Mouse (Mus musculus) heart, adult 11 months (tissue): ENCODE measurements around the gene Sobp.

Experiments used
- DNase-seq: peaks from one replicate; pipeline ENCODE4 v3.0.0; 2022

Sobp gene

GRCm38 (mm10) chr10:43027006-43027405, 147.3 kb downstream of the Sobp start:
- no peak for DNase-seq

DNA sequence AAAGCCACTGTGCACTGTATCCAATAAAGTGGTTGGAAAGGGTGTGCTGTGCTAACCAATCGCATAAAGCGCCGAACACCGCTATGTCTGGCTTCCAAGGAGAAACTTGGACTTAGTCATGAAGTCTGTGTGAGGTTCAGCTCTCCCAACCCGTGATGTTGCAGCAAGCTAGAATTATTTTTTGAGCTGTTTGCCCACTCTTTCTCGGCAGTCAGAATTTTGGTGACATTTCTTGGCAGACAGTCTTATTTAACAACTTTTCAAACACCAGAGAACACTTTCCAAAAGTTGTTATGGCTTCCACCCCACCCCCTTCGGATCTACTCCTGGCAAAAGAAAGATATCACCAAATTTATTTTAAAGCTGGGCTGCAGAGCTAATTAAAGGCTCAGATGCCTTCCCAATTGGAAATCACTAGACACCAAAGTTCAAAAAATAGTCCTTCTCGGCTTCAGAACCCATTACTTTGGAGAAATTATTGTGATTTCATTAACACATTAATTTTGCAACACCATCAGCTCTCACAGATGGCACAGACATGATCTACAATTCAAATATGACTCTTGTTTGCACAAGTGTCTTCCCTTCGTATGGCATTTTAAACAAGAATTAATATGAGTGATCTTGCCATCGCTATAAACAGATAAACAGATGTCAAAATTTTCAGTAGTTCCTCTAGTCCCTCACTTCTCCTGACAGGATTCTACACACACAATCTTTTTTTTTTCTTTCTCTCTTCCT, 150.7 kb downstream of the Sobp start:
- DNase-seq = no peak

DNA sequence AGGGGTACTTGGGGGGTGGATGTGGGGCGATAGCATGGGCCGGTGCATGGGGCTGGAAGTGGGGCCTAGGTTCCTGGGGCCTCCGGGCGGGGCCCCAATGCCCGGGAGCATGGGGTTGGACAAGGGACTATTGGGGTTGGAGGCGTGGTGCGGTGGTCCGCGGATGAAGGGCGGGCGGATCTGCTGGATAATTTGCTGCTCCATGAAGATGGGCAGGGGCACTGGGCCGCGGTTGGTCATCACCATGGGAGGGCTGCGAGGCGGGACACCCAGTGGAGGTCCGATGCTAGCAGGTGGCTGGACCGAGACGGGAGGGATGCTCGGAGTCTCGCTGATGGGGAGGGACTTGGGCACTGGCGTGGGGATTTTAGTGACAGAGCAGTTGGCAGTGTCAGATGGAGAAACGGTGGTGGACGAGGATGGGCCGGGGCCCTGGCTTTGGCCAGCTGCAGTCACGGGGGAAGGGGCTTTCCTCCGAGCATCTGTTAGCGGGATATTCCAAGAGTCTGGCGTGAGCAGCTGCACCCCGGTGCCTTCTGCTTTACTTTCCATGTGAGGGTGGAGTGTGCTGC, 152.1 kb downstream of the Sobp start:
- no peak for DNase-seq

- DNase-seq = peak; percentile 95
Measured at GRCm38 (mm10) chr10:43021512-43022116, 152.7 kb downstream of the Sobp start.

GRCm38 (mm10) chr10:43021017-43021416, 153.3 kb downstream of the Sobp start:
- DNase-seq = no peak

DNA sequence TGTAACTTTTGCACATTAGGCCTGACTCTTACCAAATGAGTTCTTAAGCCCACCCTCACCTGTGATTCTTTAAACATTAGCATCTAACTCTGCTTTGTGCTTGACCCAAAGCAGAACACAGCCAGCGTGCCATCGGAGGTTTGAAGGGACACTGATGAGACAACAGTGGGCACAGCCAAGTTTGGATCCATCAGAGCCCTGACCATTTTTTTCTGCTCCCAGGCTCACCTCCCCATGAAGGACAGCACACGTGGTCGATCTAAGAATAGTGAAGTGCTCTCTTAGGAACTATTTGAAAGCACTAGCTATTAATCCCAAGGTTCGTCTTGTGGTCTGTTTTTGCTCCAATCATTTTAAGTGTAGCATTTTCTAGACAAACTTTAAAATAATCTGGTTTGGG, 159.5 kb downstream of the Sobp start:
- DNase-seq = peak; percentile 94

GRCm38 (mm10) chr10:43014358-43014757, 160.0 kb downstream of the Sobp start:
- no peak for DNase-seq

DNA sequence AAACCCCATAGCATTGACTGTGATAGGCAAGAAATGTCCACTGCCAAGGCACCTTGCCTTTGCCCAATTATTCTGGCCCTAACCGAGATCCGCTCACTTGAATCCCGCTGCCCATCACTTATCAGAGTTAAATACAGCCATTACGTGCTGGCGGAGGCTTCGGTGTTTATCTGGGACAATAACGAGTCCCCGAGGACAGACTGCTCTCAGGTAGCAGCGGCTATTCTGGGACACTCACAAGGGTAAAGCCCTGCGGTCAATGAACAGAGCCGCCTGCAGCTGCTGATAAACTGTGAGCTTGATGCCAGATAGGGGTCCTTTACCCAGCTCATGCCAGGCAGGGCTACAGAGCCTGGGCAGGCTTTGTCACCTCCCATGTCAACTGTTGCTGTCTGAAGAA, 166.2 kb downstream of the Sobp start:
- DNase-seq = peak; percentile 96

DNA sequence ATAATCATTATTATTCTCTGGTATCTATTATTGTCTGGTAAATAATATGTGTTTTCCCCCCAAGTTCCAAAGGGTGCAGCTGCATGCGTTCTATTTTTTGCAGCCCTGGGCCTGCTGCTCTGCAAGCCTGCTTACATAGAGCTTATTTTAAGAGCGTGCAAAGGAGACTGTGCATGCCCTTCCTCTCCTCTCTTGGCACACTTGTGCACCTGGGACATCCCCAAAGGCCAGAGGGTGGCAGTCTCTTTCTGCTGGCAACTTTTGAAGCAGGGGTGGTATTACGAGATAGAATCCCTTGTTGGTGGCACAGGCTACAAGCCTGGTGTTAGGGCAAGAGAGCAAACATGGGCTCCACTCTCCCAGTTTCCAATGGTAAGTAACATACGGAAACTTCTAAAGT, 167.8 kb downstream of the Sobp start:
- DNase-seq = peak; percentile 97

DNA sequence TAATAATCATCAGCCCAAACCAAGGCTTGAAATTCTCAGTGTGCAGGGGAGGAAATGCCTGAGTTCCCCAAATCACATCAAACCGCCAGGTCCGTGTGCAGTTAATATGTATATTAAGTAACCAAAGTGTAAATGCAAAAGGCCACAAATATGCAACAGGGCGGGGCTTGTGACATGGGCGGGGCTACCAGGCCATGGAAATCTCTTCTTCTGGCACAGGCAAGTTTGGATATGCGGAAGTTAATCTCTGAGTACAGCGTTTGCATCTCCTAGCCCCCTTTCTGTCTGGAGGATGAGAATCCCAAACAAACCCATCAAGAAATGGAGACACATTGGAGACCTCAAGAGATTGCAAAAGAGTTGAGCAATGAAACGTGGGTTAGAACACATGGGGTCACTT, 168.7 kb downstream of the Sobp start:
- DNase-seq = peak; percentile 91

GRCm38 (mm10) chr10:43005031-43005430, 169.3 kb downstream of the Sobp start:
- DNase-seq = peak; percentile 90

- peak; percentile 84 for DNase-seq
Measured at GRCm38 (mm10) chr10:43004174-43004734, 170.1 kb downstream of the Sobp start.

DNA sequence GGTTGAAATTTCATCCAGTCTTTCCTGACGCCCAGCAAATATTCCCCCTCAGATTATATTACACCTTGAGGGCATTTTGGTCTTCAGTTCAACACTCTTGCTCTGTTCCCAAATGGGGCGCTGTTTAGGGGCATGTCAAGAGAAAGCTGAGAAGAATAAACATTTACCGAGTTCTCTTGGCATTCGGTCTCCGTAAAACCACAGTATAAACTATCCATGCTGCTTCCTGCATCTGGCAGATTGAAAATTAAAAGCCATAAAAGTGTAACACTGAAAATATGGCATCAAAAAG, 170.9 kb downstream of the Sobp start:
- no peak for DNase-seq

GRCm38 (mm10) chr10:43002721-43003465, 171.4 kb downstream of the Sobp start:
- peak; percentile 89 for DNase-seq

DNA sequence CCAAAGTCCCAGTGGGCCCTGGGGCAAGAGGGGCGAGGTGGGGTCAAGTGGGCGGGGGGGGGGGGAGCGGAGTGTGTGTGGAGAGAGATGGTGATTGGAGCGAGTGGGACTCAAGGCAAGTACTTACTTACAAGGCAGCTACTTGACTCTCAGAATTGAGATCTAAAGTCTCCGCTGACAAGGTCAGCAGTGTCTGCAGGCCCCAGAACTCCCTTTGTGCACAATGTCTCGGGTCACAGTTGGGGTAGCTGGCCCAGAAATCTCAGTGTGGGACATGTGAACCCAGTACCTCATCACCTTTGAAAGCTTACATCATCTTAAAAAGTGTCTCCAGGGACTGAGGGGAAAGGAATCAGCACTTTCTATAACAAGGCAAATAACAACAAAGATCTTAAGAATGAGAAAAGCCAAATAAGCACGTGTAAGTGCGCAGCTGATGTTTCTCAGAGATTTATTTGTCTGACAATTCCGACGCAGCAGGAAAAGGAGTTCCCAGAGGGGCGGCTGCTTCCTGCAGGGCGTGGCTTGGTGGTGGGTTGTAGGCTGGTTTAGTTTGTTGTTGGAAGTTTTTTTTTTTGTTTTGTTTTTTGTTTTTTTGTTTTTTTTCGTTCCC, 172.2 kb downstream of the Sobp start:
- peak; percentile 94 for DNase-seq

DNA sequence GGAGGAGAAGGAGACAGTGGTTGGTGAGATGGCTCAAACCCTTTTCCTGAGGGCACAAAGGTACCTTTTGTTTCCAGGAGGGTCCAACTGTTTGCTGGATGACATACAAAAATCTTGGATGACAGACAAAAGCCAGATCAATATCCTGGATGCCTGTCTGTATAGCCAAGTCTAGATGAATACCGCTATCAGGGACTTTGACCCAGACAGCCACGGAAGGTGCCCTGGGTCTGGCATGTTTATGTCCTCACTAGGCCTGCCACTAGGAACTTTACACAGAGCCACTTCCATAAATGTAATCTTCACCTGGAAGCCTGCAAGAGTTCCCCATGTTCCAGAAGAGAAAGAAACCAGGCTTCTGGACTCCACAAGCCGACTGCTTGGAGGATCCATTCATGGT, 172.9 kb downstream of the Sobp start:
- DNase-seq = peak; percentile 74

GRCm38 (mm10) chr10:42999324-42999723, 175.0 kb downstream of the Sobp start:
- peak; percentile 88 for DNase-seq

- no peak for DNase-seq
Measured at GRCm38 (mm10) chr10:42997278-42997677, 177.1 kb downstream of the Sobp start.

- peak; percentile 84 for DNase-seq
Measured at GRCm38 (mm10) chr10:42995484-42995895, 178.8 kb downstream of the Sobp start.

GRCm38 (mm10) chr10:42994331-42994782, 180.0 kb downstream of the Sobp start:
- DNase-seq = peak; percentile 94

DNA sequence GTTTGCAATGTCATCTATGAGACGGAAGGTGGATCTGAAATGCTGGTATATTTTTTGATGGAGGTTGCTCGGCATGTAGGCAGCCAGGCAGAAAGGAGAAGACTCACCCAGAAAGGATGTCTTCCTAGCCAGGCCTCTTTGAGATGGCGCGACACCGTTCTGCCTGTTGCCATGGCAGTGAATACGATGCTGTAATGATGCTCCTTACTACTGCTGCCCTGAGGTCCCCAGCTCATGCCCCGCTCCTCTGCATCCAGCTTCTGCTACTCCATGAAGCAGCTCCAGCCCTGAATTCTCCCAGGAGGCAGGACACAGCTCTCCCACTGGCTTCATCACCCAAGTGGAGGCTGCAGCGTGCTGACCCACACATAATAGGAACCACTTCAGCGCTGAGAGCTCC, 183.3 kb downstream of the Sobp start:
- DNase-seq = peak; percentile 74

- peak; percentile 79 for DNase-seq
Measured at GRCm38 (mm10) chr10:42989910-42990309, 184.4 kb downstream of the Sobp start.

- peak; percentile 83 for DNase-seq
Measured at GRCm38 (mm10) chr10:42988627-42989026, 185.7 kb downstream of the Sobp start.
